Mouse (Mus musculus) lung, postnatal 14 days (tissue): ENCODE results near the gene Mfsd12.

Experiments
- DNase-seq: peaks from one replicate; pipeline ENCODE4 v3.0.0; 2021

The Mfsd12 gene

DNA sequence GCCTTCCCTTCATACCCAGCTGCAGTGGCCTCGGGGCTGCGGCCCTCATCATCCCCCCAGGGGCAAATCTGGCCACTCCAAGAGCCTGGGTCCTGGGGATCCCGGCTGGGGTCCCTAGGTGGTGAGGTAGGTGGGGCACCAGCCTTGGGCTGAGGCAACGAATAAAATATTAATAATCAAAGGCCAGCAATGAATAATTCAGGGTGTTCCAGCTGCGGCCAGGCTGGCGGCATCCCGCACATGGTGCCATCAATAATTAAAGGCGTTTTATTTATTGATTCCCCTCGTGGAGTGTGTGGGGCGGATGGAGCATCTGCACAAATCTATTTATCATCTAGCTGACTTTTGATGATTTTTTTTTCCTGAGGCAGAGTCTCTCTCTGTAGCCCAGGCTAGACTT is 46.2 kb downstream of the Mfsd12 start:
- DNase-seq: no peak

DNA sequence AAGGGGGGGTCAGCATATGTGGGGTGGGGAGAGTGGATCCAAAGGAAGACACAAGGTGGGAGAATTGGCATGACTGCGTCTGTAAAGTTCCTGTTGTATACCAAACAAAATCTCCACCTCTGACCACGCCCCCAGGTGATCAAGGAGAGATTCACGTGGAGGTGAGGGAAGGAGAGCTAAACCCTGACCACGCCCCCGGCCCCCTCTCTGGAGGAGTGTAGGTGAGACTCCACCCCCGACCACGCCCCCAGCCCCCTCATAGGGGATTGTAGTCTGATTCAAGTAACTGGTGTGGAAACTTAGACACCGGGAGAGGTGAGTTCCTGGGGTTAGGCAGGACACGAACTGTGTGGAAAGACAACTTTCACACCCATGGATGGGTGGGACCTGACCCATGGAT is 46.8 kb downstream of the Mfsd12 start:
- DNase-seq: no peak

DNA sequence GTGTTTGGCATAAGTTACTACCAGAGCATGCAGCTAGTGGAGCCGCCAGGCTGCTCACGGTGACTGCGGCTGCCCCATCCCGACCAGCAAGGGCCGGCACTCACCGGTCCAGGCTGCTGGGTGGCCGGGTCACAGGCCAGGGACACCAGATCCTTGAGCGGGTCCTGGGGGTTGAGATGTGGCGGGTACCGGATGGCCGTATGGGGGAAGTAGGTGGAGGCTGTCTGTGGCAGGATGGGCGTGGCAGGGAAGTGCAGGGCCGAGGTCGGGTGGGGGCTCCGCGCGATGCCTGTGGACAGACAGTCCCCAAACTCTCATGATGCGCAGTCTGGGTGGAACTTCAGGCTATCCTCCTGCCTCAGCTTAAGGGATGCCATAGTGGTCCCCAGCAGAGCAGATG is 47.4 kb downstream of the Mfsd12 start:
- peak; percentile 65 for DNase-seq

DNA sequence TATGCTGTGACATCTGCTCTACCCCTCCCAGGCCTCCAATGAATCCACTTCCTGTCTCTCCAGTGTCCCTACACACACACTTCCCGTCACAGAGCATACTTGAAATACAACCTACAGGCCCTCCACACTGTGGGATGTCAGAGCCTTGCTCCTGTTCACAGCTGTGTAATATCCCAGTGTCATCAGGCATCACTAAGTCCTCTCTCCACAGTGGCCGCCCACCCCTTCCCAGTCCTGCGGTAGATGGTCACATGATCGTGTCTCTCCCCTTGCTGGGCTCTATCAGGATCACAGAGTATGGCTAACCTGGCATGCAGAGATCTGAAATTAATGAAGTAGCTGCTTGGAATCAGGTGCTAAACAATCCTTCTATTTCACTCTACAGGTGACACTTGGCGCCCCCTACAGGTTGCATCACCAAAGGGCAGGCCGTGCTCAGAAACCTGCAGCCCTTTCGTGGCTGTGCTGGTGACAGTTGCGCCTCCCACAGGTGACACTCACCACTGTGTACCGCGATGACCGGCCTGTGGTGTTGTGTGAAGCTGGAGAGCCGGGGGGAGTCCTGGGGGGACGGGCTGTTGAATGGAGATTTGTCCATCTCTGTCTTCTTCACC is 48.4 kb downstream of the Mfsd12 start:
- DNase-seq: peak; percentile 76

DNA sequence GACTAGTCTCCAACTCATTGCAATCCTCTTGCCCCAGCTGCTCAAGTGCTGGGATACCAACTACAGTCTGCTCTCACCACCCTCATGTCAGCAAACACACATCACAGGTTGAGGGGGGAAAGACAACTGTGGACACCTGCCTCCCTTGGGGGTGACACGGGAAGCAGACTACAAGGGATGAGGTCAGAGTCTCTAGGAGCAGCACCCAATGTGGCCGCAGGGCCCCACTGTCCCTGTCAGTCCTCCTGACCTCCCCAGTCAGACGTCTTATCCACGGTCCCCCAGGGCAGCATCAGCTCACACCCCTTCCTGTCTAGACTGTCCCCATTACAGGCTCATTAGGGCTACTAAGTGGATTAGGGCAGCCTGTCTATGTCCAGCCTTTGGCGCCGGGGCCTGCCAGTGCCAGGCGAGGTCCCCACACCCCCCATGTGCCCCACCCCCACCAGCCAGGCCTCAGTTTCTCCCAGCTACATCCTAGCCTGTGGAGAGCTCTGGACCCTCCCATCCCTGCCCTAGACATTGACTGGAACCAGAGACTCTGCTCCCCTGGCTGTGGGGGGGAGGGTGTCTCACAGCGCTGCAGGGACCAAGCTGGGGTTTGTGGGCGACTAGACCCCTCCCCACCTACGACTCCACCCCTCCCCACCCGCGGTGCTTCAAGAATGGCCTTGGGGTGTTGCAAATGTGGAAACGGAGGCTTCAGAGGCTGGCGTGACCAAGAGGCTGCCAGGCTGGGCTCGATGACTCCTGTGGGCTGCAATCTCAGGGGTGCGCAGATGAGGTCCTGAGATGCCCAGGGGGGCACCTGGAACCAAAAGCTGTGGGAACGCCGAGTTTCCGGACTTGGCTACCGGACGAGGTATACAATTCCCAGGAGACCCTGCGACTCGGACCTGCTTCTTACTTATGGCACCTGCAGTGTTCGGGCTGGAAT is 49.5 kb downstream of the Mfsd12 start:
- no peak for DNase-seq

DNA sequence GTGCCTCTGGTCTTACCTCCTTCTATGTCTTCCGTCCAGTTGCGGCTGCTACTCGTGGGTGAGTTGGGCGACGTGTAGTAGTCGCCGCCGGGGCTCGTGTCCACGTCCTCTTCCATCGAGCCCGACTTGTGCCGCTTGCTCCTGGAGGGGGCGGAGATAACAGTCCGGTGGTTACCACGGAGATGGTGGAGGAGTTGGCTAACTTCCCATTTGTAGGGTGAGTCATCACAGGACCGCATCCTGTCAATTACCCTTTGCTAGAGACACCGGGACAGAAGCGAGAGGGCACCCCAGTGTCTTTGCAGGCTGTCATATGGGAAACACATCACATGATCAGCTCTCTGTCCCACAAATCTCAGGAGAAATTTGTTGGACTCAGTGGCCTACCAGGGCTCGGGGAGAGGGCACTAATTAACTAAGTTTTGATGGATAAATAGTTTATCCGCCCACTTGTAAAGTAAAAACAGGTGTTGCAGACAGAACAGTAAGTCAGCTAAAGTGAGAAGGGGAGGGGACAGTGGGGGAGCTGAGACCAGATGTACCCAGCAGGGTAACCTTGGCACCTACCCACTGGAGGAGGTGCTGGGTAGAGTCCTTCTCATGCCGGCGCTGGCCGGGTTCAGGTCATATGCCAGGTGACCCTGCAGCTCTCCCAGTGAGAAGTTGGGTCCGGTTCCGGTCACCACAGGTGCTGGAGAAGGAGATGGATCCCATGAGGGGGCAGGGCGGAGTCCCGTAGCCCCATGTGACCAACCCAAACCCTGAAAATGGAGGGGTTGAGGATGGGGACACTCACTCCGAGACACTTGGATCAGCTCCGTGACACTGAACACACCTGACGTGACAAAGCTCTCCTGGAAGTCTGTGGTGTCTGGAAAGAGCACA is 50.5 kb downstream of the Mfsd12 start:
- DNase-seq: peak; percentile 86

DNA sequence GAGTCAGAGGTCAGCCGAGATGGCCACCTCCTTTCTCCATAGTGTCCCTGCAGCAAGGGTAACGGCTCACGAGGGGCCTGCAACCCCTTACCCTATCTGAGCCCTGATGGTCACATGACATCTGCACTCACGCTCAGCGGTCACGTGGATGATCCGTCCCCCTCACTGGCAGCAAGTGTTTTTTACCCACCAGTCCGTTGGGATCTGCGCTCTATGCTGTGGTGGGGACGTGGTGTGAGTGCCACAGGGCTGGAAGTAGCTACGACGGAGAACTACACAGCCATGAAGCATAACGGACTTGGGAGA is 51.1 kb downstream of the Mfsd12 start:
- DNase-seq: no peak

DNA sequence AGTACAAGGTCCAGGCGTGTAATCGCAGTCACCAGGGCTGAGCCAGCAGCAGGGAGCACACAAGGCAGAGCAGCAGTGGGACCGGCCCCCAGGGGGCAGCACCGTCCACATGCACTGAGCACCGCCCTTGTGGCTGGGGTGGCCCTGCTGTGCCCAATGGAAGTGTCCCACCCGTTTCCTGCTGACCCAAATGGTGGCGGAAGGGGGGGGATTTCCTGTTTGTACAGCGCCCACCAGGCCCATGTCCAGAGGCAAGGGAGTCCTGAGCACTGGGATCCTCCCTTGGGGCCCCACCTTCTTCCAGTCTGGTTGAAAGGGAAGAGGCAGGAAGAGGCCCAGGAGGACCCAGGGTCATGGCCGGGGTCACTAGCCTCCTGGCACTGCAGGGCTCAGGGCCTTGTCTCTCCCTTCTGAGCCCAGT is 51.6 kb downstream of the Mfsd12 start:
- peak; percentile 95 for DNase-seq

DNA sequence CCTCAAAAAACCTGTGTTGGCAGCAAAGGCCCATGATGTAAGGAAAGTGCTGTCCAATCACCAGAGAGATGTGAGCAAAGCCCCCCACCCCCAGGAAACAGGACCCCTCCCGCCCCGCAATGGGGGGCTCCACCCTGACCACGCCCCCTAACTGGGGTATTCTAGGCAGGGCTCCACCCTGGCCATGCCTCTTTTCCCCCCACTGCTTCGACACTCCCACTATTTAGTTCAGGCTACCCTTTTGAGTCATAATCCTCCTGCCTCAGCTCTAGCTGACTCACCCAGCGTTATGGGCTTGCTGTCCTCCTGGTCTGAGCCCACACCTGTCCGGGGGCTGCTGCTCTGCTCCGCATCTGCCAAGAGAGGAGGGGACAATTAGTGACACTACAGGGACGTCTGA is 52.0 kb downstream of the Mfsd12 start:
- no peak for DNase-seq

DNA sequence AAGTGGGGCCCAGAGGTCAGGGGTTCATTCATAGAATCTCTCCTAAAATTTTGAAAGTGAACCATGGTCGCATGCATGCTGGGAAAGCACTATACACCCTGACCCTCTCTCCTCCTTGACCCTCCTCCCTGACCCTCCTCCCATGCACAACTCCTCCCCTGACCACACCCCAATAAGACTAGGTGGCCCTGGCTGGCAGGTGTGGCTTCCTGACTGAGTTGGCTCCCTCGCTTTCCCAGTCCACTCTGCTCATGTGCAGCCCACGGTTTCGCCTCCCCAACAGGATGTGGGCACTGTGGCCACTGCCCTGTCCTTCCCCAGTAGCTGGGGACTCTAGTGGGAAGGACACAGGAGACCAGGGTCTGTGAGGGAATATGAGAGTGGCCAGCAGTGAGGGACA is 53.1 kb downstream of the Mfsd12 start:
- no peak for DNase-seq

DNA sequence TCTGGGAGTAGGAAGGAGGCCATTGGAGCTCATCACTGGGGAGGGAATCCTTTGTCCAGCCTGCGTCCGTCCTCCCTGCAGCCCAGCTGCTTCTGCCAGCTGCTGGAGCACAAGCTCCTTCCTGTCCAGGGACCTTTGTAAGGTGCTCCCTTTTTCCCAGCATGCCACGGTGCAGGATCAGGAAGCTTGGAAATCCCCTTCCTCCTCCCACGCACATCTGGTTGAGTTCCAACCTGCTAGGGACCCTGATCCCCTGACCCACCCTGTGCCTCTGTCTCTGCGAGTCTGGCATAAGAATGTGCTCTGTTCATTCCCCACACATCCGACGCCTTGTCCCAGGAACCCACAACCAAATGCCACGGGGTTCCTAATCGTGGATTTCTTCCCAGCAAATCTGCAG is 53.7 kb downstream of the Mfsd12 start:
- no peak for DNase-seq

DNA sequence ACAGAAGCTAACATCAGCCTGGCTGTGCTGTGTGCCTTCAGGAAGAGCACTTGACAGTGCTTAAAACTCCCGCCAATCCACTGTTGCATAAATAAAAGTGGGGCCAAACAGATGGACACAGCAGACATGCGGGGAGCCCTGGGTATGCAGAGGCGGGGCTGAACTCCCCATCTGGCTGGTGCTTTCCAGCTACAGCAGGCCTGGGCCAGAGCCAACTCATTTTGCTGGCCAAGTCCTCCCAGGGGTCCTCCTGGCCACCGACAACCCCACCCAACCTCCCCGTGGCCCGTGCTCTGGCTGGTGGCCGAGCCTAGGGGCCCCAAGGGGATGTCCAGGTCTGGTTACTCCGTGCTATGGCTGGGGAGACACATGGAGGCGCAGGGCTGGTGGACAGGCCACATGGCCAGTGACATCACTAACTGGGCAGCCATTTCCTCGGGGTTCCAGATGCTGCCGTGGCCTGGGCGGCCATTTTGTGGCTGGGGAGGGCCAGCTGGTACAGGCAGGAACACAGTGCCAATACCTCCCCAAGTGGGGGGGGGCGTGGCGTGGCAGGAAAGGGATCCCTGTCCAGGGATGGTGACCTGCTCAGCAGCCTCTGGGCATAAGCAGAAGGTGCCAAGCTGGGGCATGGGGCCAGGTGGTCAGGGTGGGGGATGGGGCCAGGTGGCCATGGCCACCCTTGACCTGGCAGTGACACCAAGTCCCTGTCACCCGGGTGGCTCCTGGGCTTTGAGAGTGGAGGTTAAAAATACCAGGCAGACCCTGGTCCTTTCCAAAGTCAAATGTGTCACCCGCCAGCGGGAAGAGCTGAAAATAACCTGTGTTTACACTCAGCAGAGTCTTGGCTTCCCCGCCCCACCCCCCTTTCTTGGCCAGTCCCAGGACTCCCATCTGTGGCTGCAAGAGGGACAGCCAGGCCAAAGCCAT is 54.4 kb downstream of the Mfsd12 start:
- DNase-seq: peak; percentile 80

DNA sequence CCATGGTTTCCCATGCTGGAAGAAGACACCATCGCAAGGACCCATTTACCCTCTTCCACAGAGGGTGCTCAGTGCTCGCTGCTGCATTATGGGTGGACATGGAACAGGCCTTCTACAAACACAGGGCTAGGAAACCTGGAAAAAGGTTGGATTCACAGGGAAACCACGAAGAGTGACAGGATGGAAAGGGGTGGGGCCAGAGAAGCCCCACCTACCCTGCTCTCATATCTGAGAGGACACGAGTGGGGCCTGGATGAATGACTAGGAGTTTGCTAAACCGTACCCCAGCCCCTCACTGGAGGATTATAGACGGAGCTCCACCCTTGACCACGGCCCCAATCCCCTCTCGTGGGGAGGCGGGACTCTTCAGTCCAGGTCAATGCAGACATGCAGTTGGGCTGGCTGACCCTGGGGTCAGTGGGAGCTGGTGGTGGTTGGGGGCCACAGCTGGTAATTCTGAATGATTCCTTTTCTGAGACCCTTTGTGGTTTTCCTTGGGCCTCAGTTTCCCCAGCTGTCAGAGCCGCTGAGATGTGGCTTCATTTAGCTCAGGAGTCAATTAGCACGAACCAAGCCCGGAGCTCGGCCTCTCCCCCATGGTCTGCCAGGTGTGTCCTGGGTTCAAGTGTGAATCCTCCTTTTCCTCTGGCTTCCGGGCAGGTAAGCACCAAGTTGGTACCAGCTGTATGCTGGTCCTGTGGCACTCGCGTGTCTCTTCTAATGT is 55.5 kb downstream of the Mfsd12 start:
- no peak for DNase-seq

DNA sequence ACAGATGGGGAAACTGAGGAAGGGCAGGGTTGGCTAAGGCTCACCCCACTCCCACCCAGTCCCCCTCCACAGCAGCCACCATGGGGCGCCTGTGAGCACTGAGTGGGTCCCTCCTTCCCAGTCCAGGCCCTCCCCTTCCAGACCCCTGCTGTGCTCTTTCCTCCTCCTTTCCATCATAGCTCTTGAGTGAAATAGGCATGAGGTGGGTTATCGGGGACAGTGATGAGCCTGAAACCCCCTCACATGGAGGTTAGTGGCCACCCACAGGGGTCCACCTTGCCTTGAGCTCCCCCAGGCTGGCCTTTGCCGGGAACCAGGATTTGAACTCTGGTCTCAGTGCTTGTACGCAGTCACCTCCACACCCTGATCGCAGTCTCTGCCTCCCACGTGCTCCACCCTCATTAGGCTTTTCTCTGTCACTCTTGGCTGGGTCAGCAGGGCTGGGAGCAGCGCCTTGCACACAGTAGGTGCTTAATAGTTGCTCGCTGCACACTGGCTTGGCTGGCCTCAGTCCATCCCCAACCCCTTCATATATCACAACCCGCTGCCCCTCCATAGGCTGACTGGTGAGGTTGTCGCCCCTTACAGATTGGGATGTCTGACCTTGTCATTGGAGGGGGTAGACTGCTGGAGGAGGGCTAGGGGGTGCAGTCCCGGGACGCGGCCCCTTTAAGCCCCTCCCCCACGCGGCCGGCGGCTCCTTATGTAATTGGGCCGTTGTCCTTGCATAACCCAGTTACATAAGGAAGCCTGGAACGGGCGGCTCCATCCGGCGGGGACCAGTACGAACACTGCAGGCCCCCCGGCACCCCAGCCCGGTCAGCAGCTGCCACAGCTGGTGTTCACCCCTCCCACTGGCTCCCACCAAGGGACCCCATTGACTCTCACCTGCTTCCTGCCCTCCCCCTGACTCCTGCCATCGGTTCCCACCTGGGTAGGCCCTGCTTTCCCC is 56.3 kb downstream of the Mfsd12 start:
- DNase-seq: peak; percentile 95

DNA sequence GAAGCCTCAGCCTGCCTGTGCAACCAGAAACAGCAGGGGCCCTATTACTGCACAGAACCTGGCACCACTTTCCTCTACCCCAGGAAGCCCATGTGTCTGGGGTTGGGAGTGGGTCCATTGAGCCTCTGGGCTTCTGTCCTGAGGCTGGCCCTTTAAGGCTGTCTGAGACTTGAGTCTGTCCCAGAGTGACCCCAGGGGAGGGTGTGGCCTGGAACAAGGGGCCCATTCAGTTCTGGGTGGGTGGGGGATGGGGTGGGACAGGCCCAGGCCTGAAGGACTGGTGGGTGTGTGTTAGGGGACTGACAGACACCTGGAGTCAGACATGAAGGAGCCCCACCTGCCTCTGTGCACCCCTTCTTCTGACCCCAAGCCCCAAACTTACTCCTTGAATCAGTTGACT is 57.4 kb downstream of the Mfsd12 start:
- DNase-seq: peak; percentile 63

DNA sequence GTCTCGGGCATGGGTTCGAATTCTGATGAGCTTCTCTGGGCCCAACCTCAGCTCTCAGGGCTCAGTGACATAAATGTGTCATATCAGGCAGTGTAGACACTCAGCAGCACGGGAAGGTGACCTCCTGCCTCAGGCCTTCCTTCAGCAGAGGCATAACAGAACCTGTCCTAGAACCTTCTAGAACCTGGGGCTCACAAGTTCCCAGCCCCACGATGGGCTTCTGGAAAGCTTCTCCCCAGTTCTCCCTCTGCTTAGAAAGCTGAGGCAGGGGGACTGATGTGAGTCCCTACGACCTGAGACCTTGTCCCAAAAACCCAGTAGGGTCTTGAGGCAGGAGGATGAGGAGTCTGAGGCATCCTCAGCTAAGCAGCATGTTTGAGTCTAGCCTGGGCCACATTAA is 57.9 kb downstream of the Mfsd12 start:
- DNase-seq: no peak
